Mouse (Mus musculus) mouse trophoblast stem cell (cell line): Measurements from ENCODE around the gene Ccdc85b.

Experiments used
- in situ Hi-C, 2 experiments: fragments of 300-500 bp; cut with MseI, MboI; formaldehyde crosslinking; loops; 2 replicates in 1 of 2; 3 replicates in 1 of 2; pipeline ENCODE4 v1.15.1; 2025

The Ccdc85b gene

GRCm38 (mm10) chr19:5481398-5481797 is 23.7 kb upstream of the Ccdc85b start:
- in situ Hi-C loops = no loop called here

GRCm38 (mm10) chr19:5480016-5480415 is 22.3 kb upstream of the Ccdc85b start:
- in situ Hi-C loops = no loop called here

GRCm38 (mm10) chr19:5477668-5478300 is 20.1 kb upstream of the Ccdc85b start:
- in situ Hi-C loops = no loop called here

GRCm38 (mm10) chr19:5477004-5477667 is 19.4 kb upstream of the Ccdc85b start:
- in situ Hi-C loops = no loop called here

- in situ Hi-C loops = no loop called here
These were observed 17.5 kb upstream of the Ccdc85b start for GRCm38 (mm10) chr19:5475069-5475714.

GRCm38 (mm10) chr19:5474281-5475068 is 16.8 kb upstream of the Ccdc85b start:
- in situ Hi-C loops = no loop called here

GRCm38 (mm10) chr19:5473720-5474119 is 16.0 kb upstream of the Ccdc85b start, which contains the start of gene Efemp2:
TSS of gene Efemp2 (plus strand) at chr19:5473954.
- in situ Hi-C loops = no loop called here

GRCm38 (mm10) chr19:5472857-5473256 is 15.2 kb upstream of the Ccdc85b start:
- in situ Hi-C loops = no loop called here

- in situ Hi-C loops = no loop called here
These were observed 14.2 kb upstream of the Ccdc85b start for GRCm38 (mm10) chr19:5471846-5472245.

- in situ Hi-C loops = no loop called here
These were observed 10.7 kb upstream of the Ccdc85b start, which contains the start of gene Ctsw for GRCm38 (mm10) chr19:5468374-5468773. TSS of gene Ctsw (minus strand) at chr19:5468507.

- in situ Hi-C loops = no loop called here
These were observed 9.3 kb upstream of the Ccdc85b start for GRCm38 (mm10) chr19:5466916-5467500.

GRCm38 (mm10) chr19:5465037-5465436 is 7.3 kb upstream of the Ccdc85b start:
- in situ Hi-C loops = no loop called here

GRCm38 (mm10) chr19:5463791-5464562 is 6.3 kb upstream of the Ccdc85b start:
- in situ Hi-C loops = no loop called here

GRCm38 (mm10) chr19:5463212-5463611 is 5.5 kb upstream of the Ccdc85b start:
- in situ Hi-C loops = no loop called here

GRCm38 (mm10) chr19:5461411-5461810 is 3.7 kb upstream of the Ccdc85b start:
- in situ Hi-C loops = no loop called here

GRCm38 (mm10) chr19:5460465-5460911 is 2.8 kb upstream of the Ccdc85b start, which contains the start of gene Fibp:
TSS of gene Fibp (plus strand) at chr19:5460615.
- in situ Hi-C loops = no loop called here

- in situ Hi-C loops = no loop called here
These were observed 2.2 kb upstream of the Ccdc85b start for GRCm38 (mm10) chr19:5459896-5460295.

- in situ Hi-C loops = no loop called here
These were observed 1.3 kb upstream of the Ccdc85b start for GRCm38 (mm10) chr19:5459019-5459418.

GRCm38 (mm10) chr19:5456922-5457745 is 560 bp downstream of the Ccdc85b start:
- in situ Hi-C loops = no loop called here
